Mouse (Mus musculus) stomach, postnatal 0 days (tissue): ENCODE data around the gene Dis3l2.

Experiments
- CTCF ChIP-seq: IDR thresholded peaks from 2 replicates; pipeline ENCODE4 v1.5.1; 2016; ENCODE audit warnings: antibody characterized with exemption, low read depth, mild to moderate bottlenecking, moderate library complexity
- EP300 ChIP-seq: optimal IDR thresholded peaks from 2 replicates; pipeline ENCODE3; 2016; ENCODE audit warnings: antibody characterized with exemption

- TF ChIP-seq CTCF (no peak), EP300 (no peak)
Measured at GRCm38 (mm10) chr1:86925776-86926175, 222.2 kb downstream of the Dis3l2 start.
